ENCODE assay signal across 8 mouse cellular contexts in genomic region chr19:21037448-21038077, GRCm38 (mm10).
DNase-seq lines count a peak whose midpoint lies in the region; ATAC-seq and TF ChIP-seq lines count a peak whose summit lies in the region.

No protein-coding gene starts in this region.

- H3K4me1 ChIP-seq in kidney, postnatal 0 days (replicated peaks; ENCODE audit: insufficient read depth, low read length), result peaks cover 11% of the 10 kb centered on the region; the same call in 1 of the 2 replicates
- peaks cover 6% of the 10 kb centered on the region for H3K4me1 ChIP-seq in midbrain, embryonic 11.5 days (ENCODE audit: control insufficient read depth, insufficient read depth, low read length)

- H3K27me3 ChIP-seq in kidney, postnatal 0 days (ENCODE audit: insufficient read depth, low read length), result no peaks in the 10 kb centered on the region
- H3K27me3 ChIP-seq in midbrain, embryonic 11.5 days (ENCODE audit: control insufficient read depth, insufficient read depth, low read length), result no peaks in the 10 kb centered on the region

- no peak overlapping the region for H3K27ac ChIP-seq in kidney, postnatal 0 days
- H3K27ac ChIP-seq in midbrain, embryonic 11.5 days (ENCODE audit: low read depth, low read length), result no peak overlapping the region

- TF ChIP-seq CTCF in kidney, postnatal 0 days (IDR thresholded peaks at IDR 0.05; ENCODE audit: low read depth), result peak; percentile 83

- H3K9me3 ChIP-seq in kidney, postnatal 0 days (replicated peaks; ENCODE audit: low read length), result no peaks in the 10 kb centered on the region
- H3K9me3 ChIP-seq in midbrain, embryonic 11.5 days (ENCODE audit: control insufficient read depth, low read length), result no peaks in the 10 kb centered on the region

- H3K9ac ChIP-seq in kidney, postnatal 0 days (ENCODE audit: low read depth, low read length), result no peak overlapping the region
- H3K9ac ChIP-seq in midbrain, embryonic 11.5 days (ENCODE audit: low read length), result no peak overlapping the region

- 37% methylated on average over 10 of the region's 10 CpGs for WGBS in kidney, postnatal 0 days
- WGBS in midbrain, embryonic 11.5 days, result 49% methylated on average over 10 of the region's 10 CpGs

- no peak overlapping the region for H3K4me2 ChIP-seq in kidney, postnatal 0 days (ENCODE audit: low read length)
- no peak overlapping the region for H3K4me2 ChIP-seq in midbrain, embryonic 11.5 days

- no peak overlapping the region for H3K4me3 ChIP-seq in kidney, postnatal 0 days (replicated peaks; ENCODE audit: low read depth, low read length)
- no peak overlapping the region for H3K4me3 ChIP-seq in midbrain, embryonic 11.5 days (ENCODE audit: low read depth, low read length)

- DNase-seq in frontal cortex, postnatal 14 days (ENCODE audit: low spot score in 2 of 2), result no peak
- peak; percentile 41 to 46 for DNase-seq in B cell, adult 2 months
- DNase-seq in c-Kit-positive CD71-positive TER-119-negative erythroid progenitor cells, embryonic 14.5 days (ENCODE audit: low read depth), result peak; percentile 32
- peak; percentile 75 for DNase-seq in forelimb bud, embryonic 11.5 days (ENCODE audit: low read depth, low spot score)
- DNase-seq in kidney, postnatal 0 days (ENCODE audit: low spot score), result peak; percentile 85
- DNase-seq in midbrain, embryonic 11.5 days (ENCODE audit: low spot score, missing footprints), result peak; percentile 96
- no peak for DNase-seq in frontal cortex, postnatal 25 days (ENCODE audit: low spot score in 2 of 2)

- no peaks in the 10 kb centered on the region for H3K36me3 ChIP-seq in kidney, postnatal 0 days (ENCODE audit: insufficient read depth, low read length)
- no peaks in the 10 kb centered on the region for H3K36me3 ChIP-seq in midbrain, embryonic 11.5 days (ENCODE audit: control insufficient read depth, insufficient read depth, low read length)

- ATAC-seq in frontal cortex, adult (ENCODE audit: low TSS enrichment), result peak; percentile 60; the same call in 1 of the 2 replicates
- ATAC-seq in kidney, postnatal 0 days (replicated peaks; ENCODE audit: low FRiP score, low read depth), result peak; percentile 71
- peak; percentile 68 for ATAC-seq in midbrain, embryonic 11.5 days (ENCODE audit: low FRiP score)

Comparison
In these comparisons a context has a peak if more than half of its experiments do, and no peak if none do; other contexts are left out.
1. DNase-seq: peak in B cell, adult 2 months (2 of 2), c-Kit-positive CD71-positive TER-119-negative erythroid progenitor cells, embryonic 14.5 days (single experiment), forelimb bud, embryonic 11.5 days (single experiment), kidney, postnatal 0 days (single experiment) and midbrain, embryonic 11.5 days (single experiment); none in frontal cortex, postnatal 14 days (0 of 2) and frontal cortex, postnatal 25 days (0 of 2).
2. Peak in every context shown above with its lines, with median percentiles within 50 percentile points of each other: ATAC-seq.